Mouse (Mus musculus): ENCODE data around the gene Ksr1. TPM values are rescaled to one million over a fixed set of nuclear protein-coding genes. Genes with fewer than 3 reads are reported as not detected.

Gene Ksr1
- polyA plus RNA-seq, 1 experiment from 2014 or later: 2.1 TPM

DNA sequence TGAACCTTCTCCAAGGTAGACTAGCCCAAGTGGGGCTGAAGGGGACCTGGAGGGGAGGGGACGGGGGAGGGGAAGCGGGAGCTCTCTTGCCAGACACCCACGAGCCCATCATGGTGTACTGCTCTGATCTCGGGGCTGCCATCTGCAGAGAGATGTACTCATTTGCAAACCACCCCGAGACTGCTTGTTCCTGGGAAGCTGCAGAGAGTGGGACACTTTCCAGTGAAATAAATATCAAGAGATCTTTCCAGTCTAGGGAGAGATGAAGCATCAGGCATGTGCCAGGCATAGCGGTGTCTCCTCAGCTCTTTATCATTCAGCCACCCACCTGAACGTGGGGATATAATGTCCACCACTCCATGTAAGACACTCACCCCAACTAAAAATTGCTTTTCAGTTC is 25.8 kb upstream of the Ksr1 start:
- no peaks in the 10 kb centered on the region for H3K4me1 ChIP-seq (replicated peaks)
- WGBS (ENCODE audit: insufficient replicate concordance): 57% methylated on average over 7 of the region's 7 CpGs
- no peaks in the 10 kb centered on the region for H3K9me3 ChIP-seq (replicated peaks)
- no peak overlapping the region for H3K27ac ChIP-seq (replicated peaks)
- no peak overlapping the region for H3K4me3 ChIP-seq (replicated peaks)
- H3K9ac ChIP-seq: no peak overlapping the region
- ATAC-seq (ENCODE audit: insufficient read depth): no peak
- no peaks in the 10 kb centered on the region for H3K27me3 ChIP-seq
- H3K36me3 ChIP-seq (replicated peaks): no peaks in the 10 kb centered on the region
- H3K4me2 ChIP-seq: no peak overlapping the region

DNA sequence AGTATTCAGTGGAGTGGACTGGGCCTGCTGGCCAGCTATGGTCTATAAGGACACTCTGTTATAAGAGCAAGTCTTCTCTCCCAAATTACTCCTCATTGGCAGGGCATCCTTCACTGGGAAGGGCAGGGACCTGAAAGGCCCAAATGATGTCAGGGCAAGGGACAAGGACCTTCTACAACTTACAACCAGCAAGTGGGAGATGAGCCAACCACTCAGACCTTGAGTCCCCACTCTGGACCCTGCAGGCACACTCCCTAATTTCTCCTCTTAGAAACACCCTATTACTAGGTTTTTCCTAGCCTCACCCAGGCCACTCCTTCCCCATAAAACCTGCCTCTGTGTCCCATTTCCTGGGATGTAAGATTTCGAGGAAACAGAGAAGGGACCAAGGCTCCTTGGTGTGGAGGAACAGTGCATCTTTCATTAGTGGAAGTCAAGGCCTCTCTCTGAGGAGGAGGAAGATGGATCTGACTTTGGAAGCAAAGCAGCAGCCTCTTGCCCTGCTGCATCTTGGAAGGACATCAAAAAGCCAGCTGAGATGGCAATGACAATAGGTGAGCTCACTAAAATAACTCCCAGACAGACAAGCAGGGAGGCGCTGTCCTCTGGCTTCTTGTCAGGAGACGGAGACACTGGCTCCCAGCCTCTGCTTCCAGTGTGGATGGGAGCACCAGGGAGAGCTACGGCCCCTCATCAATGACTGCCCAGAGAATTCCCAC is 20.5 kb upstream of the Ksr1 start:
- no peak overlapping the region for H3K4me2 ChIP-seq
- no peak overlapping the region for H3K9ac ChIP-seq
- 64% methylated on average over 4 of the region's 4 CpGs for WGBS (ENCODE audit: insufficient replicate concordance)
- no peaks in the 10 kb centered on the region for H3K27me3 ChIP-seq
- H3K4me1 ChIP-seq (replicated peaks): no peaks in the 10 kb centered on the region
- H3K27ac ChIP-seq (replicated peaks): no peak overlapping the region
- H3K9me3 ChIP-seq (replicated peaks): no peaks in the 10 kb centered on the region
- no peak for ATAC-seq (ENCODE audit: insufficient read depth)
- H3K4me3 ChIP-seq (replicated peaks): no peak overlapping the region
- H3K36me3 ChIP-seq (replicated peaks): no peaks in the 10 kb centered on the region

DNA sequence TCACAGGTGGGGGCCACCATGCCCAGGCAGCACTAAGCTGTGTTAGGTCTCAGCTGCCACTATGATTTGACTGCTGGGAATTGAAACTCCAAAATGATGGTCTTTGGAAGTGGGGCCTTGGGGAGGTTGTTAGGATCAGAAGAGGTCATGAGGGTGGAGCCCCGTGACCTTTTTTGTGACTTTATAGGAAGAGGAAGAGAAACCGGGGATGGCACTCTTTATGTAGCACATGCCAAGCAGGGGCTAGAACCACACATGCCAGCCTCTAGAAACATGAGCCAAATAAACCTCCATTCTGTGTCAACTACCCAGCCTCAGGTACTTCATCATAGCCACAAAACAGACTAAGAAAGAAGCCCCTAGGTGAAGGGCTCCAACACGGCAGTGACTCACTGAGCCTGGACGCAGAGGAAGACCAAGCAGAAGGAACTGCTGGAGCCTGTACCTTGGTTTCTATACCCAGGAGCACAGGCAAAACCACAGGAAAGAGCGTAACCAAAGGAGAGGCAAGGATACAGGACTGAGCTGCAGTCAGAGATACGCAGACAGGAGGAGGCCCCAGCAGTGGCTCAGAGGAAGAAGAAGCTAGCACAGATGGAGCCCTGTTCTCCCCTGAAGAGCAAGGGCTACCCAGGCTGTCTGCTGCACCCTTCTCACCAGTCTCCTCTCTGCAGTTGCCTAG is 15.0 kb upstream of the Ksr1 start:
- ATAC-seq (ENCODE audit: insufficient read depth): no peak
- Histone ChIP-seq H3K27me3 (no peaks in the 10 kb centered on the region), H3K4me1 (replicated peaks) (no peaks in the 10 kb centered on the region), H3K9me3 (replicated peaks) (no peaks in the 10 kb centered on the region), H3K27ac (replicated peaks) (no peak overlapping the region), H3K4me2 (no peak overlapping the region), H3K36me3 (replicated peaks) (no peaks in the 10 kb centered on the region), H3K4me3 (replicated peaks) (no peak overlapping the region), H3K9ac (no peak overlapping the region)
- WGBS (ENCODE audit: insufficient replicate concordance): 41% methylated on average over 6 of the region's 6 CpGs

DNA sequence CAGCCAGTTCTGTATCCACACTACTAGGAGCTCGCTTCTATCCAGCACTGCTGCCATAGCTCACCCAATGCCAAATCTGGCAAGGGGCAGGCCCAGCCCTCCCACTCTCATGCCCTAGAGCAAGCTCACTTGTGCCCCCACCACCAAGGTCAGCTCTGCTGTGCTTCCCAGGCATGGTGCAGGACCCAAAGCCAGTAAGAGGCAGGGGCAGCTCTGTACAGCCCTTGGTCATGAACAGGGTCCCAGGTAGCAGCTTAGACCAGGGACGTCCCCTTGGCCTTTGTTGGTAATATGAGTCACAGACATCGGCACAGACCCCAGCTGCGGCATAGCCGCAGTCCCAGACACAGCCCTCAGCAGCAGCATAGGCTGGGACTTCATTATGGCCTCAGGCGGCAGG is 13.9 kb upstream of the Ksr1 start:
- 74% methylated on average over 6 of the region's 6 CpGs for WGBS (ENCODE audit: insufficient replicate concordance)
- Histone ChIP-seq H3K4me1 (replicated peaks) (no peaks in the 10 kb centered on the region), H3K27ac (replicated peaks) (no peak overlapping the region), H3K4me2 (no peak overlapping the region), H3K36me3 (replicated peaks) (no peaks in the 10 kb centered on the region), H3K4me3 (replicated peaks) (no peak overlapping the region), H3K9me3 (replicated peaks) (no peaks in the 10 kb centered on the region), H3K9ac (no peak overlapping the region), H3K27me3 (no peaks in the 10 kb centered on the region)
- ATAC-seq (ENCODE audit: insufficient read depth): no peak

DNA sequence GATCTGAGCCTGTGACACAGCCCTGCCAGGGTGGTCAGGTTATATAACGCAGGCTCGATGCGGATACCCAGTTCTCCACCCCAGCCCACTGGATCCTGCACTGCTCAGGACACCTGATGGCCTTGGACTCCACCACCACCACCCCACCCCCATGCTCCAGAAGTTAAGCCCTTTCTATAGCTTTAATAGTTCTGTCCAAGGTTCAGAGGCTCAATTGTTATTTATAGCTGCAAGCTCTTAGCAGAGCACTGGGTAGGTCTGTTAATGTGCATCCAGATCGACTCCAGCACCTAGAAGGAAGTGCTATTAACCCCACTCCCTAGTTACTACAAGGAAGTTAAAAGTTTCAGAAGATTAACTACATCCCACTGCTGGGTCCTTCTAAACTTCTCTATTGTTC is 11.5 kb upstream of the Ksr1 start:
- no peaks in the 10 kb centered on the region for H3K36me3 ChIP-seq (replicated peaks)
- no peaks in the 10 kb centered on the region for H3K9me3 ChIP-seq (replicated peaks)
- H3K27ac ChIP-seq (replicated peaks): no peak overlapping the region
- no peak overlapping the region for H3K4me3 ChIP-seq (replicated peaks)
- H3K27me3 ChIP-seq: no peaks in the 10 kb centered on the region
- peaks cover 2% of the 10 kb centered on the region for H3K4me1 ChIP-seq (replicated peaks)
- H3K9ac ChIP-seq: no peak overlapping the region
- ATAC-seq (ENCODE audit: insufficient read depth): no peak
- WGBS (ENCODE audit: insufficient replicate concordance): 55% methylated on average over 4 of the region's 4 CpGs
- no peak overlapping the region for H3K4me2 ChIP-seq

DNA sequence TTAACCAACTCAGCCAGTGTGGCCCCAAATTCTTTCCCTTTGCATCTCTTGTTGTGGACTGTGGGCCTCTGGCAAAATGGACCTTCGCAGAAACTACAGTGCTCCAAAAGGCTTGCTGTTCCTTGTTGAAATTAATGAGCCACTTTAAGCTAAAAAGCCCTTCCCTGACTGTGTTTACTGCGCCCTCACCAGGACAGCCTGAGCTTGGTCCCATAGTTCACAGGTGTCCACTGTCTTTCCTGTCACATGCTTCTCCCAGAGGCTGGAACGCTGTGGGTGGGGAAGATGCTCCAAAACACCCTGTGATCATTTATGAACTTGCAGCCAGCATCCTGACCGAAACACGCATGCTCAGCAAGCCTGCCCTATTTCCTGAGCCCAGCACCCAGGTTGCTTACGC is 9.1 kb upstream of the Ksr1 start:
- H3K27me3 ChIP-seq: no peaks in the 10 kb centered on the region
- no peaks in the 10 kb centered on the region for H3K9me3 ChIP-seq (replicated peaks)
- H3K36me3 ChIP-seq (replicated peaks): no peaks in the 10 kb centered on the region
- peaks cover 6% of the 10 kb centered on the region for H3K4me1 ChIP-seq (replicated peaks)
- no peak overlapping the region for H3K4me2 ChIP-seq
- no peak overlapping the region for H3K4me3 ChIP-seq (replicated peaks)
- ATAC-seq (ENCODE audit: insufficient read depth): no peak
- no peak overlapping the region for H3K27ac ChIP-seq (replicated peaks)
- 58% methylated on average over 6 of the region's 6 CpGs for WGBS (ENCODE audit: insufficient replicate concordance)
- H3K9ac ChIP-seq: no peak overlapping the region

DNA sequence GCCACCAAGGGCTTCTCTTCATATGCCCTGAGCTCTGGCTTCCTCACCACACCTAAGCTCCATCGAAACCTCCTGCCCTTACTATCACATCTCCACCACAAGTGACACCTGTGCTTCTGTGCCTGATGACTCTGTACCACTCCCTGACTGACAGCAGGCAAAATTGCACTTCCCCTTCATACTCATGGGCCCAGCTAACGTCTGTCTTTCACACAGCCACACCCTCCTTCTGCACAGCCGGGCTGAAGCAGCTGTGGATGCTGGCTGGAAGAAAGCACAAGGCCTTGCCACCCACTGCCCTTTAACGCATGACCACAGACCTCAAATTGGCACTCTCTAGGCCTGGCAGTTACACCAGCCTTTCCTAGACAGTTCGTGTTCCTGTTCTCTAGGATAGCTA is 6.5 kb upstream of the Ksr1 start:
- no peak overlapping the region for H3K4me2 ChIP-seq
- H3K36me3 ChIP-seq (replicated peaks): no peaks in the 10 kb centered on the region
- peaks cover 6% of the 10 kb centered on the region for H3K4me1 ChIP-seq (replicated peaks)
- H3K27me3 ChIP-seq: no peaks in the 10 kb centered on the region
- no peak overlapping the region for H3K9ac ChIP-seq
- WGBS (ENCODE audit: insufficient replicate concordance): 24% methylated on average over 5 of the region's 5 CpGs
- ATAC-seq (ENCODE audit: insufficient read depth): no peak
- no peak overlapping the region for H3K4me3 ChIP-seq (replicated peaks)
- no peak overlapping the region for H3K27ac ChIP-seq (replicated peaks)
- no peaks in the 10 kb centered on the region for H3K9me3 ChIP-seq (replicated peaks)

DNA sequence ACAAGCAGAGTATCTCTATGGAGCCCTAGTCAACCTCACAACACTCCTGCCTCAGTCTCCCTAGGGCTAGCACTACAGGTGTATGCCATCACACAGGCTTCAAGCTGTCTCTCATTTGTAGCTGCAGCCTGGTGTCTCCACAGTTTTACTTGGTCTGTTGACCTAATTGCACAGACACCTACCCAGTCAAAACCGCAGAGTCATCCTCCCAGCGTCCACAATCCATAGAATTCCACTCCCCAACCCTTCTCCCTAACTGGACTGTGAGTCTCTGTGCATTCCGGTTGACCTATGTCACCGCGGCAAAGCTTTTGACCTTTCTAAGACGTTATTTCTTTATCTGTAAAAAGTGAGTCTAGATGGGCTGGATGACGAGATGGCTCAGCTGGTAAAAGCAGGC is 5.7 kb upstream of the Ksr1 start:
- Histone ChIP-seq H3K9me3 (replicated peaks) (no peaks in the 10 kb centered on the region), H3K4me1 (replicated peaks) (peaks cover 6% of the 10 kb centered on the region), H3K4me2 (no peak overlapping the region), H3K4me3 (replicated peaks) (no peak overlapping the region), H3K27ac (replicated peaks) (no peak overlapping the region), H3K9ac (no peak overlapping the region), H3K27me3 (no peaks in the 10 kb centered on the region), H3K36me3 (replicated peaks) (no peaks in the 10 kb centered on the region)
- no peak for ATAC-seq (ENCODE audit: insufficient read depth)
- WGBS (ENCODE audit: insufficient replicate concordance): 62% methylated on average over 7 of the region's 7 CpGs

DNA sequence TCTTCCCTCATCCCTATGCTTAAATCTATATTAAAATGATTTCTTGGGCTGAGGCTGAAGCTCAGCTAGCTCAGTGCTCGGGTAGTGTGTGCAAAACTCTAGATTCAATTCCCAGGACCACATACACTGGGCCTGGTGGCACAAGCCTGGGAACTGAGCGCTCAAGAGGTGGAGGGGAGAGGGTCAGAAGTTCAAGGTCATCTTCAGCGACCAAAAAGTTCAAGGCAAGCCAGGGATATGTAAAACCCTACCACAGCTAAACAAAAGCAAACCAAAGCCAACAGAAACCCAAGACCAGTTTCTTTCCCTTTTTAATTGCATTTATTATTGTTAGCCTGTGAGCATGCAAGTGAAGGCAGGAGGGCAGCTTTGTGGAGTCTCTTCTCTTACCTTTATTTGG is 4.1 kb upstream of the Ksr1 start:
- H3K27ac ChIP-seq (replicated peaks): no peak overlapping the region
- H3K36me3 ChIP-seq (replicated peaks): no peaks in the 10 kb centered on the region
- ATAC-seq (ENCODE audit: insufficient read depth): no peak
- H3K4me2 ChIP-seq: no peak overlapping the region
- H3K4me1 ChIP-seq (replicated peaks): peaks cover 22% of the 10 kb centered on the region
- H3K9me3 ChIP-seq (replicated peaks): no peaks in the 10 kb centered on the region
- 0 out of 2 replicates have a peak, but pooled peaks cover 3% of the 10 kb centered on the region for H3K27me3 ChIP-seq
- no peak overlapping the region for H3K4me3 ChIP-seq (replicated peaks)
- 52% methylated on average over 3 of the region's 3 CpGs for WGBS (ENCODE audit: insufficient replicate concordance)
- no peak overlapping the region for H3K9ac ChIP-seq

DNA sequence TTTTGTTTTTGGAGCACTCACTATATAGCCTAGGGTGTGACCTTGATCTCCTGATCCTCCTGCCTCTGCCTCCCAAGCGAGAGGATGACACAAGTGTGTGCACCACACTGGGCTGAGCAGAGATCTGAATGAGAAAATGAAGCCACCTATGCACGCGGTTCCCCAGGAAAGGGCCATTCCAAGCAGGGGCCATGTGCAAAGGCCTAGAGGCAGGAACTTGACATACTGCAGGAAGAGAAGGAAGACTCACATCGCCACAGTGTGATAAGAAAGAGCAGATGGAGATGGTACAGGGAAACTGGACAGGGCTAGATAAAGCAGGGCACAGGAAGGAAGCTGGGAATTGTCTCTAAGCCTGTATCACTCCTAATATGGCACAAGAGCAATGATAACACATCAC is 3.1 kb upstream of the Ksr1 start:
- H3K27me3 ChIP-seq: 0 out of 2 replicates have a peak, but pooled peaks cover 3% of the 10 kb centered on the region
- ATAC-seq (ENCODE audit: insufficient read depth): no peak
- H3K4me2 ChIP-seq: no peak overlapping the region
- H3K36me3 ChIP-seq (replicated peaks): no peaks in the 10 kb centered on the region
- no peaks in the 10 kb centered on the region for H3K9me3 ChIP-seq (replicated peaks)
- H3K4me3 ChIP-seq (replicated peaks): no peak overlapping the region
- no peak overlapping the region for H3K9ac ChIP-seq
- WGBS (ENCODE audit: insufficient replicate concordance): 36% methylated on average over 4 of the region's 4 CpGs
- H3K27ac ChIP-seq (replicated peaks): no peak overlapping the region
- H3K4me1 ChIP-seq (replicated peaks): peaks cover 32% of the 10 kb centered on the region

DNA sequence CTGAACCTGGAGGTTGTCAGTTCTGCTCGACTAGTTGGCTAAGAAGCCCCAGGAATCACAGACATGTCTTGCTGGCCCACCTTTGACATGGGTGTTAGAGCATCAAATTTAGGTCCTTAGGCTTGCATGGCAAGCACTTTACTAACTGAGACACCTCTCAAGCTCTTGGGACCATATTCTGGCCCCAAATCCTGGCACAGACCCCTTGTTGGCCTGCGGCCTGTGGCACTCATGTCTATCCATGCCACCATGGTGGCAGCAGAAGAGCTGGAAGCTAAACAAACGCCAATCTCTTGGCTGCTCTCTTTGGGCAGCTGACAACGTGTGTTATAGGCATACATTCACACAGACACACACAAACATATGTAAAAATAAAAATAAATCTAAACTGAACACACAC is 2.6 kb upstream of the Ksr1 start:
- Histone ChIP-seq H3K4me3 (replicated peaks) (no peak overlapping the region), H3K27me3 (0 out of 2 replicates have a peak, but pooled peaks cover 3% of the 10 kb centered on the region), H3K4me2 (no peak overlapping the region), H3K27ac (replicated peaks) (no peak overlapping the region), H3K9me3 (replicated peaks) (no peaks in the 10 kb centered on the region), H3K36me3 (replicated peaks) (no peaks in the 10 kb centered on the region), H3K4me1 (replicated peaks) (peaks cover 34% of the 10 kb centered on the region), H3K9ac (no peak overlapping the region)
- ATAC-seq (ENCODE audit: insufficient read depth): no peak
- WGBS (ENCODE audit: insufficient replicate concordance): 58% methylated on average over 4 of the region's 4 CpGs

All from liver, embryonic 15.5 days (tissue).